Mouse (Mus musculus) limb, embryonic 14.5 days (tissue): Measurements from ENCODE around the gene Dlg2. TPM values are rescaled to one million over a fixed set of nuclear protein-coding genes. Genes with fewer than 3 reads are reported as not detected.

ENCODE experiments used
- ATAC-seq: fragments of 200-750 bp; cut with Nextera tagmentation; 2 replicates; pipeline ENCODE4 v1.8.0; 2017; ENCODE audit warnings: low read depth, moderate number of reproducible peaks, moderate TSS enrichment; ENCODE audit not compliant: low FRiP score
- DNase-seq: peaks from one replicate; pipeline ENCODE4 v3.0.0-alpha.2; 2015; ENCODE audit warnings: low spot score
- H3K27ac ChIP-seq: fragments of 300-500 bp; sonication (generic); replicated peaks from 2 replicates; pipeline ENCODE4 v1.5.1; 2014; ENCODE audit warnings: low read depth, mild to moderate bottlenecking, low read length, moderate library complexity, mixed read lengths
- H3K27me3 ChIP-seq: fragments of 300-500 bp; sonication (generic); 2 replicates; pipeline ENCODE4 v1.6.1; 2014; ENCODE audit warnings: low read length, mixed read lengths; ENCODE audit not compliant: control insufficient read depth, insufficient read depth
- H3K36me3 ChIP-seq: fragments of 300-500 bp; sonication (generic); 2 replicates; pipeline ENCODE4 v1.6.1; 2014; ENCODE audit warnings: mild to moderate bottlenecking, low read length, moderate library complexity, mixed read lengths; ENCODE audit not compliant: control insufficient read depth, insufficient read depth
- H3K4me1 ChIP-seq: fragments of 300-500 bp; sonication (generic); 2 replicates; pipeline ENCODE4 v1.6.1; 2014; ENCODE audit warnings: antibody characterized with exemption, low read length, mixed read lengths; ENCODE audit not compliant: control insufficient read depth, insufficient read depth
- H3K4me2 ChIP-seq: fragments of 300-500 bp; sonication (generic); replicated peaks from 2 replicates; pipeline ENCODE4 v1.6.1; 2014; ENCODE audit warnings: low read depth, mild to moderate bottlenecking, low read length, moderate library complexity; ENCODE audit not compliant: severe bottlenecking
- H3K4me3 ChIP-seq: fragments of 300-500 bp; sonication (generic); replicated peaks from 2 replicates; pipeline ENCODE4 v1.5.1; 2014; ENCODE audit warnings: low read length
- H3K9ac ChIP-seq: fragments of 300-500 bp; sonication (generic); 2 replicates; pipeline ENCODE4 v1.6.1; 2014; ENCODE audit warnings: mild to moderate bottlenecking, low read depth, low read length, moderate library complexity; ENCODE audit not compliant: severe bottlenecking
- H3K9me3 ChIP-seq: fragments of 300-500 bp; sonication (generic); 2 replicates; pipeline ENCODE4 v1.6.1; 2016; ENCODE audit warnings: low read length; ENCODE audit not compliant: control insufficient read depth
- POLR2A ChIP-seq: fragments of 200-500 bp; IDR thresholded peaks from 2 replicates; pipeline ENCODE4 v1.8.0; 2012; ENCODE audit warnings: inconsistent platforms, mild to moderate bottlenecking, moderate library complexity, borderline replicate concordance; ENCODE audit not compliant: insufficient read depth, insufficient read length; ENCODE audit errors: extremely low read depth
- WGBS: fragments of 180-500 bp; shearing (Covaris S2); extraction: QIAGEN DNeasy Blood & Tissue Kit; methylation state at CpG from one replicate; pipeline ENCODE4 v1.1.7; 2014; 5-methylcytosine and 5-hydroxymethylcytosine counted together
- polyA plus RNA-seq, 2 experiments: library from polyadenylated mRNA; depleted of rRNA in 1 of 2; stranded (reverse) in 1 of 2; unstranded in 1 of 2; fragments of >200 nt; fragmentation: Nextera tagmentation in 1 of 2; extraction: Ambion mirVana in 1 of 2; gene quantifications; 2 replicates each; pipeline versions ENCODE4 v1.2.1 to v1.2.3; 2012 to 2014

Gene Dlg2
- polyA plus RNA-seq, 2 experiments: 4.6 to 7.3 TPM

GRCm38 (mm10) chr7:91567423-91567822, 1091.0 kb downstream of the Dlg2 start:
- H3K4me1 ChIP-seq: no peaks in the 10 kb centered on the region

DNA sequence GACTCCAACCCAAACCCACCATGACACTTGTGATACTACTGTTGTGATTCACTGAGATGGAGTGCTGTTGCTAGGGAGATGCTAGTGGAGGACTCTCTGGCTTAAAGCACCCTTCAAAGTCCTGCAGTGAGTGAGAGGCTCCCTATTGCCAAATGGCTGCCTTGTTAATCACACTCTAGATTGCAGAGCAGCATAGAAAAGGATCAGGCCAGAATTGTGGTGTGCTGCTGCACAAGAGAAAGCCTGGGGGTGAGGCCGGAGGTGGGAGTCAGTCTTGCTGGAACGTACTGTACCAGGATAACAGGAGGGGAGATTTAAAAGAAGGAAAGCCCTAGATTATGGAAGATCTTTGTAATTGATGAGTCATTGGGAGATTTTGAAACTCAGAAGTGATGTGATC, 1094.5 kb downstream of the Dlg2 start:
- Histone ChIP-seq H3K9me3 (no peaks in the 10 kb centered on the region), H3K4me2 (no peak overlapping the region), H3K4me3 (no peak overlapping the region), H3K36me3 (no peaks in the 10 kb centered on the region), H3K27me3 (no peaks in the 10 kb centered on the region), H3K27ac (no peak overlapping the region), H3K4me1 (no peaks in the 10 kb centered on the region), H3K9ac (no peak overlapping the region)
- WGBS: 86% methylated on average over 2 of the region's 2 CpGs
- TF ChIP-seq POLR2A: no peak
- ATAC-seq: no peak
- DNase-seq: no peak

More at GRCm38 (mm10) chr7:91567423-91567822, 1091.0 kb downstream of the Dlg2 start:
- no peak overlapping the region for H3K27ac ChIP-seq
- H3K9ac ChIP-seq: no peak overlapping the region
- no peak overlapping the region for H3K4me2 ChIP-seq
- H3K27me3 ChIP-seq: no peaks in the 10 kb centered on the region
- H3K9me3 ChIP-seq: no peaks in the 10 kb centered on the region
- H3K36me3 ChIP-seq: no peaks in the 10 kb centered on the region
- TF ChIP-seq POLR2A: no peak
- H3K4me3 ChIP-seq: no peak overlapping the region
- DNase-seq (no peak), ATAC-seq (no peak)

- no peak for ATAC-seq
- WGBS: 59% methylated on average over 2 of the region's 2 CpGs
Measured at GRCm38 (mm10) chr7:91572666-91573065, 1096.2 kb downstream of the Dlg2 start.

DNA sequence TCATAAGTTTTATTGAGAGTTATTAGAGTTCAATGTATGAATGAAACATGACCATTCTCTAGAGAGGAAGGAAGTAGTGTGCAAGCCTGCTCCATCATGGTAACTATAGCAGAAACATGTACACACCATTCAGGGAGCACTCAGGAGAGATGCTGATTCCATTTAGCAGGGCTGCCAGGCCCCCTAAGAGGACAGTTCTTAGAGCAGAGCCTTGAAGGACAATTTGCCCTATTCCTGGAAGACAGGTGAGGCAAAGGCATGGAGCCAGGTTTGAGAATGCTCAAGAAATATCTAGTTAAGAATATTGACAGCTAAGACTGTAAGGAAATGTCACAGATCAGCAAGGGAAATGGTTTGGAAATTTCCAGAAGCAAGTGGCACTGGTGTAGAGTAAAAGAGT, 1096.8 kb downstream of the Dlg2 start:
- Histone ChIP-seq H3K27ac (no peak overlapping the region), H3K36me3 (no peaks in the 10 kb centered on the region), H3K9me3 (no peaks in the 10 kb centered on the region), H3K4me1 (no peaks in the 10 kb centered on the region), H3K4me2 (no peak overlapping the region), H3K9ac (no peak overlapping the region), H3K4me3 (no peak overlapping the region), H3K27me3 (no peaks in the 10 kb centered on the region)
- DNase-seq: no peak
- no peak for ATAC-seq
- no peak for TF ChIP-seq POLR2A

More at GRCm38 (mm10) chr7:91572666-91573065, 1096.2 kb downstream of the Dlg2 start:
- TF ChIP-seq POLR2A: no peak
- Histone ChIP-seq H3K27ac (no peak overlapping the region), H3K27me3 (no peaks in the 10 kb centered on the region), H3K4me3 (no peak overlapping the region), H3K36me3 (no peaks in the 10 kb centered on the region), H3K4me2 (no peak overlapping the region), H3K9me3 (no peaks in the 10 kb centered on the region), H3K9ac (no peak overlapping the region), H3K4me1 (no peaks in the 10 kb centered on the region)
- no peak for DNase-seq

DNA sequence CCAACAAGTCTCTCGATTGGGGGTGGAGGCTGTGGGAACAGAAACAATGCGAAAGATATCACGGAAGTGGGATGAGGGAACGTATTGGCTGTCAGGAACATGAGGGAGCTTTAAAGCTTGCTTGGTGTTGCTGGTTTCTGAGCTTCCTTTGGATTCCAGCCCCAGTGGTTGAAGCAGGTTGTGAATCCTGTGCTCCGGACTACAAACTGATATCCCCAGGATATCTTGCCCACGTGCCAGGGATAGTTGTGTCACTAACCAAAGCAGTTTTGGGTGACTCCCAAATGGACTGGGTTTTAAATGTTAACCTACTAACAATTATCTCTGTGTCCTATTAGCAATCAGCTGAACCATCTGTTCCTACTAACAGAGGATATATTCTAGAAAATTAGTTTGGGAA, 1099.7 kb downstream of the Dlg2 start:
- DNase-seq (no peak), ATAC-seq (no peak)
- Histone ChIP-seq H3K9me3 (no peaks in the 10 kb centered on the region), H3K4me1 (no peaks in the 10 kb centered on the region), H3K27ac (no peak overlapping the region), H3K4me2 (no peak overlapping the region), H3K4me3 (no peak overlapping the region), H3K9ac (no peak overlapping the region), H3K36me3 (no peaks in the 10 kb centered on the region), H3K27me3 (no peaks in the 10 kb centered on the region)
- no peak for TF ChIP-seq POLR2A
- WGBS: 91% methylated on average over 6 of the region's 6 CpGs

DNA sequence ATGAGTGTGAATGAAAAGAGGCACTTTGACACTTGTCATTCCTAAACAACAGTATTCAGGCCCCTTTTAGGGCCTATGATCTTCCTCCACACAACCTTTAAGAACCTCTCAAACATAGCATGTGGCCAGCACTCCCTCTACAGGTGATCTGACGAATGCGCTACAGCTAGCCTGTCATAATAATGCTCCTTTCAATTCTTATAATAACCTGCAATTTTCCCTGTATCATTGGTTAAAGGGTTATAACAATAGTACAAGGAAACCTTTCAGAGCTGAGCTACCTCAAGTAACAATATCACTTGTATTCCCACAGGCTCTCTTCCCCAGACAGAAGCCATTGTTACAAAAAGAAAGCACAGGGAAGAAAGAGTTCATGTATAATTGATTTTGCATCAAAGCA, 1105.7 kb downstream of the Dlg2 start:
- Histone ChIP-seq H3K27ac (no peak overlapping the region), H3K9me3 (no peaks in the 10 kb centered on the region), H3K27me3 (no peaks in the 10 kb centered on the region), H3K36me3 (no peaks in the 10 kb centered on the region), H3K4me1 (no peaks in the 10 kb centered on the region), H3K4me3 (no peak overlapping the region), H3K4me2 (no peak overlapping the region), H3K9ac (no peak overlapping the region)
- ATAC-seq (no peak), DNase-seq (no peak)
- no peak for TF ChIP-seq POLR2A
- WGBS: 79% methylated on average over 2 of the region's 2 CpGs
